ENCODE assay signal across 8 mouse cellular contexts in the genomic region with DNA sequence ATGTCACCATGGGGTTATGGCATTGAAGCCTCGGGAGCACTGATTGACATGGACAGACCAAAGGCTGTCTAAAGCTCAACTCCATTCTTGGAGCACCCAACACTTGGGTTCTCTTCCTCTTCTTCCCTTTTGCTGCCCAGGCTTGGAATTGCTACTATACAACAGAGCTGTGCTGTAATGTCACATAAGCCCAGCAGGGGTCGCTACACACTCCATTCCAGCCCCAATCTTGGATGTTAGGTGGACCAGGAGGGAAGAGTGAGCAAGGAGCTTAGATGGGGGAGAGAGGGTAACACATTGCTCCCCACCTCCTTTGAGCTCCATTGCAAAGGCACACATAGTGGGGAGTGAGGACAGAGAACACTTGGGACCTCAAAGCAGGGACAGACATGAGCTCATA. TPM values are rescaled to one million over a fixed set of nuclear protein-coding genes. Genes with fewer than 3 reads are reported as not detected.
DNase-seq lines count a peak whose midpoint lies in the region; ATAC-seq lines count a peak whose summit lies in the region.
"Had no signal": no experiment of that assay in that cellular context is flagged by ENCODE, and none has a peak within 500 bp of the region (broad histone marks: within the 10 kb centered on the region; RNA-seq: fewer than 3 reads in every experiment).

No protein-coding gene starts in this region.

- H3K4me1 ChIP-seq in kidney, embryonic 16.5 days (ENCODE audit: insufficient read depth, low read length): no peaks in the 10 kb centered on the region
- H3K4me1 ChIP-seq: stomach, embryonic 15.5 days had no signal

- ATAC-seq in kidney, embryonic 16.5 days (ENCODE audit: low FRiP score, low TSS enrichment): no peak
- ATAC-seq in monocyte, adult 5-6 weeks (replicated peaks; ENCODE audit: insufficient number of reproducible peaks, low FRiP score, low TSS enrichment, poor library complexity, severe bottlenecking): peak; percentile 52; the same call in 1 of the 2 replicates

- H3K9me3 ChIP-seq in kidney, embryonic 16.5 days (ENCODE audit: low read length): no peaks in the 10 kb centered on the region
- H3K9me3 ChIP-seq: stomach, embryonic 15.5 days had no signal

- no peak overlapping the region for H3K9ac ChIP-seq in kidney, embryonic 16.5 days (replicated peaks; ENCODE audit: low read length)
- H3K9ac ChIP-seq: stomach, embryonic 15.5 days had no signal

- no peak overlapping the region for H3K27ac ChIP-seq in kidney, embryonic 16.5 days (ENCODE audit: low read length)
- H3K27ac ChIP-seq: stomach, embryonic 15.5 days had no signal

- no peak overlapping the region for H3K4me3 ChIP-seq in kidney, embryonic 16.5 days (ENCODE audit: low read length)
- H3K4me3 ChIP-seq: stomach, embryonic 15.5 days had no signal

- H3K36me3 ChIP-seq in kidney, embryonic 16.5 days (ENCODE audit: insufficient read depth, low read length): no peaks in the 10 kb centered on the region
- H3K36me3 ChIP-seq: stomach, embryonic 15.5 days had no signal

- no peaks in the 10 kb centered on the region for H3K27me3 ChIP-seq in kidney, embryonic 16.5 days (ENCODE audit: insufficient read depth, low read length)
- H3K27me3 ChIP-seq: stomach, embryonic 15.5 days had no signal

- DNase-seq in kidney, postnatal 4 days: peak; percentile 56 to 65
- peak; percentile 69 to 71 for DNase-seq in B cell, adult 2 months
- peak; percentile 29 to 52 for DNase-seq in CD8-positive naive resting alpha-beta T cell, adult 2 months (ENCODE audit: low read depth in 2 of 2, low spot score in 2 of 2)
- DNase-seq in c-Kit-positive CD71-positive TER-119-positive erythroid progenitor cells, embryonic 14.5 days (ENCODE audit: low spot score): peak; percentile 37
- no peak for DNase-seq in heart, adult 8-10 months (ENCODE audit: low spot score)

- H3K4me2 ChIP-seq in kidney, embryonic 16.5 days (replicated peaks; ENCODE audit: low read depth, low read length): no peak overlapping the region
- H3K4me2 ChIP-seq: stomach, embryonic 15.5 days had no signal

- WGBS in kidney, embryonic 16.5 days: 19% methylated on average over 2 of the region's 2 CpGs

RNA-seq across cellular contexts. Expression of a gene that starts 6.2 kb away (rescaled TPM):
- polyA plus RNA-seq in kidney, embryonic 16.5 days (2015; fragmentation: Nextera tagmentation; extraction: Ambion mirVana): 31.6 and 46.5 TPM in 2 replicates
- total RNA-seq in monocyte, adult 5-6 weeks (2017): 13.4 to 111 TPM (median 54.4 TPM) in 3 replicates
- 10 to 100 TPM; 46.1 to 58.6 (median 52.8) TPM for total RNA-seq in heart, adult 8-10 months (2022)

RNA-seq across cellular contexts. Expression of a gene that starts 17.1 kb away (rescaled TPM):
- polyA plus RNA-seq in kidney, embryonic 16.5 days (2015; fragmentation: Nextera tagmentation; extraction: Ambion mirVana): 9.9 TPM in 1 of 2 replicates, not detected in the other
- 8.9 to 28.8 TPM (median 12.5 TPM) in 3 replicates for total RNA-seq in monocyte, adult 5-6 weeks (2017)
- 1 to 10 TPM in 2 of 4 experiments, not detected in 2; 3.7 to 4.3 TPM for total RNA-seq in heart, adult 8-10 months (2022)
